Mouse (Mus musculus) cortical plate, adult 2 months (tissue): ENCODE results near the gene Fgd2.

ENCODE experiments used
- CTCF ChIP-seq: fragments of 200-500 bp; IDR thresholded peaks from 2 replicates; pipeline ENCODE4 v1.5.1; 2011; ENCODE audit warnings: mild to moderate bottlenecking, control low read depth, low read length; ENCODE audit not compliant: insufficient read depth; ENCODE audit errors: extremely low read depth
- POLR2A ChIP-seq: fragments of 200-500 bp; IDR thresholded peaks from 2 replicates; pipeline ENCODE4 v1.6.1; 2011; ENCODE audit warnings: mild to moderate bottlenecking, low read length, control low read depth; ENCODE audit not compliant: insufficient read depth; ENCODE audit errors: extremely low read depth

DNA sequence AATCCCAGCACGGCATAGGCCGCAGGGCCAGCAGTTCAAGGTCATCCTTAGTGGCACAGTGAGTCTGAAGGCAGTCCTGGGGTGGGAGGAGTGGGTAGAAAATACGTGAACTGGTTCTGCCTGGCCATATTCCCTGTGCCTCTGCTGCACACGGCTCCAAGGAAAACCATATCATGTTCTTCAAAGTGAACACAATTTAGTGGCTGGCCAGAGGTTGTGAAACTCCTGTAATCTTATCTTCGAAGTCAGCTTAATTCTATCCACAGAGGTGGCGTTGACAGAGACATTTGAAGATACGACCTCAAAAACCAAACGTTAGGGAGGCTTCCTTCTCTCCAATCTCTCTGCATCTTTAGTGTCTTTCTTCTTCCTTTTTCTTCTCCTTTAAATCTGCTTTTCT, 30.6 kb downstream of the Fgd2 start:
- TF ChIP-seq POLR2A: no peak
- TF ChIP-seq CTCF: no peak
